In genomic region chr11:63160926-63161325, GRCm38 (mm10) we compare ENCODE assay signal across 19 mouse cellular contexts. TPM values are rescaled to one million over a fixed set of nuclear protein-coding genes. Genes with fewer than 3 reads are reported as not detected.
"Had no signal": no experiment of that assay in that cellular context is flagged by ENCODE, and none has a peak within 500 bp of the region (broad histone marks: within the 10 kb centered on the region; RNA-seq: fewer than 3 reads in every experiment).

No protein-coding gene starts in this region.

- H3K9ac ChIP-seq: lung, embryonic 14.5 days; midbrain, embryonic 12.5 days; neural tube, embryonic 13.5 days; neural tube, embryonic 15.5 days; stomach, embryonic 15.5 days had no signal

- H3K4me2 ChIP-seq: lung, embryonic 14.5 days; midbrain, embryonic 12.5 days; neural tube, embryonic 13.5 days; neural tube, embryonic 15.5 days; stomach, embryonic 15.5 days had no signal

- H3K36me3 ChIP-seq: midbrain, embryonic 10.5 days; midbrain, embryonic 12.5 days had no signal

- H3K9me3 ChIP-seq: midbrain, embryonic 10.5 days; midbrain, embryonic 12.5 days; neural tube, embryonic 13.5 days; neural tube, embryonic 15.5 days; stomach, embryonic 15.5 days had no signal

- H3K27ac ChIP-seq: midbrain, embryonic 10.5 days; midbrain, embryonic 12.5 days; neural tube, embryonic 13.5 days; neural tube, embryonic 15.5 days; stomach, embryonic 15.5 days had no signal

- H3K4me3 ChIP-seq: midbrain, embryonic 10.5 days; midbrain, embryonic 12.5 days; myocyte; neural tube, embryonic 13.5 days; neural tube, embryonic 15.5 days; stomach, embryonic 15.5 days had no signal

- H3K4me1 ChIP-seq: midbrain, embryonic 10.5 days; midbrain, embryonic 12.5 days; neural tube, embryonic 13.5 days; neural tube, embryonic 15.5 days; stomach, embryonic 15.5 days had no signal

- ATAC-seq: midbrain, embryonic 16.5 days had no signal

- DNase-seq: lung, adult 18-20 months; lung, embryonic 14.5 days; lung, postnatal 10 days; lung, postnatal 4 days; midbrain, embryonic 14.5 days; retina, postnatal 1 day; right cerebral cortex, adult 18-20 months; right cerebral cortex, postnatal 25 days; thymus, adult 18-20 months; thymus, postnatal 14 days; thymus, postnatal 36 days had no signal

- H3K27me3 ChIP-seq: midbrain, embryonic 12.5 days; neural tube, embryonic 13.5 days; neural tube, embryonic 15.5 days; stomach, embryonic 15.5 days had no signal

RNA-seq across cellular contexts. Expression of gene Pmp22, which starts 32.1 kb away (rescaled TPM):
- total RNA-seq: megakaryocyte-erythroid progenitor cell, adult 5-6 weeks had no signal
